Mouse (Mus musculus) E14TG2a.4 (cell line): ENCODE measurements around the gene Slc30a7.

Experiments used
- H3K27me3 ChIP-seq: 2 replicates; pipeline ENCODE4 v1.6.1; 2014; ENCODE audit warnings: low read length, control low read depth; ENCODE audit not compliant: insufficient read depth
- H3K36me3 ChIP-seq: 2 replicates; pipeline ENCODE4 v1.6.1; 2014; ENCODE audit warnings: low read length, control low read depth; ENCODE audit not compliant: insufficient read depth
- H3K4me1 ChIP-seq: replicated peaks from 2 replicates; pipeline ENCODE4 v1.6.1; 2014; ENCODE audit warnings: low read depth, low read length, control low read depth
- H3K4me3 ChIP-seq: replicated peaks from 2 replicates; pipeline ENCODE4 v1.5.1; 2014; ENCODE audit warnings: mild to moderate bottlenecking, low read length
- H3K9me3 ChIP-seq: 2 replicates; pipeline ENCODE4 v1.6.1; 2014; ENCODE audit warnings: low read length, control low read depth
- CTCF ChIP-seq: conservative IDR thresholded peaks from 2 replicates; pipeline ENCODE4 v1.5.1; 2014; ENCODE audit warnings: low read length
- NANOG ChIP-seq: IDR thresholded peaks from 2 replicates; pipeline ENCODE4 v1.6.1; 2014; ENCODE audit warnings: borderline replicate concordance, low read length, mixed read lengths
- POU5F1 ChIP-seq: IDR thresholded peaks from 2 replicates; pipeline ENCODE4 v1.6.1; 2014; ENCODE audit warnings: low read length, borderline replicate concordance

Gene Slc30a7

DNA sequence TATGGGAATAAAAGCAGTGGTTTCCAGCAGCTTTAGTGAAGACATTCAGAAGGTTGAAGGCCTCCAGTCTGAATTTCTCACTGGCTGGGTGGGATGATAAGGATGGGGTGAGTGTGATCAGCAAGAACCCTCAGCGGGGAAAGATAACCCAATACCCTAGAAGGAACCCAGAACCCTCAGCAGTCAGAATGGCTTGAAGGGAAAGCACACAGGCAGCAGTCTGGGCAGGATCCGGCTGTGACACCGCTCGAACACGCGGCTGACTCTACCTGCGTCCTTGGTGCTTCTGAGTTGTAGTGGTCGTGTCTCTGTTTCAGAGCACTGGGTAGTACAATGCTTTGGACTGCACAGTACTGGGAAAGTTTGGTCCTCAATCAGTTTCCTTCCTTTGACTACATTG, 60.9 kb downstream of the Slc30a7 start:
- no peak for TF ChIP-seq NANOG
- no peak for TF ChIP-seq POU5F1
- TF ChIP-seq CTCF, result no peak
- no peak overlapping the region for H3K4me3 ChIP-seq
- peaks cover 42% of the 10 kb centered on the region for H3K36me3 ChIP-seq
- no peaks in the 10 kb centered on the region for H3K4me1 ChIP-seq
- no peaks in the 10 kb centered on the region for H3K9me3 ChIP-seq
- H3K27me3 ChIP-seq, result no peaks in the 10 kb centered on the region

DNA sequence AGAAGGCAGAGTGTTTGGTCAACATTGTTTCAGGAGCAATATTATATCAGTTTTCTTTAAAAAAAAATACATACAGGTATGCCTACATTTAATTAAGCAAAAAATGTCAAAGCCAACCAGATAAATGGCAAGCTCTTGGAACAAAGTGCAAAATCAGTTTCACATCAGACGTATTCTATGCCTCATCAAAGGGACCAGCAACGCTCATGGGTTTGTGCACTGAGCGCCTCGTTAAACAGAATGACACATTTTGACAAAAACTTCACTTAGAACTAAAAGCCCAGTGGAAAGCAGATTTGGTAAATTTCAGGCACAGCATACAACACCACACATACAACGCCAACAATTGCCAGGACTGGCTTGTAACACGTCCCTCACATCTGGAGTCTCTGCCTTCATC, 62.8 kb downstream of the Slc30a7 start:
- Histone ChIP-seq H3K36me3 (peaks cover 35% of the 10 kb centered on the region), H3K4me1 (no peaks in the 10 kb centered on the region), H3K9me3 (no peaks in the 10 kb centered on the region), H3K4me3 (no peak overlapping the region), H3K27me3 (no peaks in the 10 kb centered on the region)
- TF ChIP-seq POU5F1, result no peak
- no peak for TF ChIP-seq CTCF
- TF ChIP-seq NANOG, result no peak

- no peak for TF ChIP-seq CTCF
- TF ChIP-seq NANOG, result no peak
- no peak for TF ChIP-seq POU5F1
- H3K9me3 ChIP-seq, result no peaks in the 10 kb centered on the region
- H3K36me3 ChIP-seq, result peaks cover 29% of the 10 kb centered on the region
- no peak overlapping the region for H3K4me3 ChIP-seq
- H3K27me3 ChIP-seq, result no peaks in the 10 kb centered on the region
- no peaks in the 10 kb centered on the region for H3K4me1 ChIP-seq
These were observed 65.7 kb downstream of the Slc30a7 start for GRCm38 (mm10) chr3:115941464-115941863.

- Histone ChIP-seq H3K4me3 (no peak overlapping the region), H3K4me1 (no peaks in the 10 kb centered on the region), H3K9me3 (no peaks in the 10 kb centered on the region), H3K36me3 (peaks cover 23% of the 10 kb centered on the region), H3K27me3 (no peaks in the 10 kb centered on the region)
- TF ChIP-seq NANOG (no peak), CTCF (no peak), POU5F1 (no peak)
These were observed 66.7 kb downstream of the Slc30a7 start for GRCm38 (mm10) chr3:115940510-115940909.

GRCm38 (mm10) chr3:115937807-115938206, 69.4 kb downstream of the Slc30a7 start:
- no peak for TF ChIP-seq CTCF
- no peak for TF ChIP-seq NANOG
- no peak for TF ChIP-seq POU5F1
- peaks cover 19% of the 10 kb centered on the region for H3K36me3 ChIP-seq
- H3K9me3 ChIP-seq, result no peaks in the 10 kb centered on the region
- peaks cover 8% of the 10 kb centered on the region; the same call in 1 of the 2 replicates for H3K4me1 ChIP-seq
- H3K4me3 ChIP-seq, result no peak overlapping the region
- H3K27me3 ChIP-seq, result no peaks in the 10 kb centered on the region

DNA sequence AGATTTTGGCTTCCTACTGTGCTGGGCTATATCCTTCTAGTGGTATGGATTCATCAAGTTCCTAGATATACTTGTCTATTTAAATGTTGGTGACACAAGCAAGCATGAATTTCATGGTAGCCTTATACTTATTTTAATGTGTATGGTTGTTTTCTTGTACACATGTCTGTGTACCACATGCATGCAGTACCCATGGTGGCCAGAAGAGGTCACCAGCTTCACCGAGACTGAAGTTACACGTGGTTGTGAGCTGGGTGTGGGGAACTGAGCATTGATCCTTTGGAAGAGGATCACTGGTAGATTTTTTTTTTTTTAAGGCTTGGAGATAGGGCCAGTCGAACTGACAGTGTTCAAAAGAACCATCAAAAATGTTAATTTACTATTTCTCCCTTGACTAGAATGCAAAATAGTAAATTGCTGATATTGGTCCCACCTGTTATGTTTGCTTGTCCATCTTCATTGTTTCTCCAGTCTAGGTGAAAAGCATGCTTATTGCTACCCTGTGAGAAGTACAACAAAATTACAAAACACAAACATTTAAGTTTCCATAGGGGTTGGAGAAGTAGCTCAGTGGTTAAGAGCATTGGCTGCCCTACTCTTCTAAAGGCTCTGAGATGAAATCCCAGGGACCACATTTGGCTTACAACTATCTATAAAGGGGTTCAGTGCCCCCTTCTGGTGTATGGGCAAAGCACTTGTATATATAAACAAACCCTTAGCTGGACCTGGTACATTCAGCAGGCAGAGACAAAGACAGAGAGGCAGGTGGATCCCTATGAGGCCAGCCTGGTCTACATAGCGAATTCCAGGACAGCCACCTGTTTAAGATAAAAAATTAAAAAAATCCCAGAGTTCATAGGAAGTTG, 70.2 kb downstream of the Slc30a7 start:
- Histone ChIP-seq H3K4me3 (no peak overlapping the region), H3K27me3 (no peaks in the 10 kb centered on the region), H3K36me3 (peaks cover 16% of the 10 kb centered on the region; the same call in 1 of the 2 replicates), H3K9me3 (no peaks in the 10 kb centered on the region), H3K4me1 (peaks cover 12% of the 10 kb centered on the region; the same call in 1 of the 2 replicates)
- TF ChIP-seq POU5F1 (no peak), CTCF (peak; percentile 92), NANOG (no peak)

DNA sequence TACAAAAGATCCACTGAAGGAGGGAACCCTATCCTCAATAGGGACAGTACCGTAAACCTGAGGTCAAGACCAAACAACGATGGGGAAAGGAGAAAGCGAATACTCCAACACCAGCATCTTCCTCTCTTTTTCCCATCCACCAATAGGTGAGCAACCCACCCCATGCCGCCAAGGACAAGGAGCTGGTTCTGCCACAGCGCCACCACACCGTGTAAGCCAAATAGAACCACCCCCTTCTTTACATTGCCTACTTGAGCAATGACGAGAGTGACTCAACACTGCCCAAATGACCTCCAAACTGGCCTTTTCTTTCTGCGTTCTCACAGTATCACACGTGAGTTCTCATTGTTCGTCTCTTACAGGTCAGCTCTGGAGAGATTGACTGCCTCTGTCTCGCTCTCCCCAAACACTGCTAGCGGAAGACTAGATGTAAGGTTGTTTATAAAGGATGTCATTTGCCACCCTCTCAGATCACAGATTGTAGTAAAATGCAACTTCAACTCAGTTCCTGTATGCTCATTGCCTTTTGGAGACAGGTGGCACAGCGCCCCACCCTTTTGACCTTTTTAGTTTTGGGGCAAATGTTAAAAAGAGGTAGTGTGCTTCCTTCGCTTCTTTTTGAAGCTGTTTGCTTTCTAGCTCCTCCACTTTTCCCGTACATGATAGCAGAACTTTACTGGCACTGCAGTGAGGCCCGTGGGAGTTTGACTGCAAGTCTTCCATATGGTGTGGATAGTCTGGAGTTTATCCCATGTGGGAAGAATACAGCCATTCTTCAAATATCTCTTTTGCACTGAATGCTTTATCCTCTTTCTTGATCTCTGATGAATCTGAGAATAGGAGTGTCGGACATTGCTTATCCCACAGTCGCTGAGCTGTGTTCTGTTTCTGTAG, 73.7 kb downstream of the Slc30a7 start:
- Histone ChIP-seq H3K36me3 (peaks cover 20% of the 10 kb centered on the region), H3K4me1 (peaks cover 12% of the 10 kb centered on the region; the same call in 1 of the 2 replicates), H3K9me3 (no peaks in the 10 kb centered on the region), H3K27me3 (no peaks in the 10 kb centered on the region), H3K4me3 (no peak overlapping the region)
- TF ChIP-seq NANOG (no peak), CTCF (no peak), POU5F1 (no peak)

GRCm38 (mm10) chr3:115931701-115932100, 75.5 kb downstream of the Slc30a7 start:
- Histone ChIP-seq H3K9me3 (no peaks in the 10 kb centered on the region), H3K27me3 (no peaks in the 10 kb centered on the region), H3K4me3 (no peak overlapping the region), H3K36me3 (peaks cover 35% of the 10 kb centered on the region), H3K4me1 (peaks cover 12% of the 10 kb centered on the region; the same call in 1 of the 2 replicates)
- TF ChIP-seq CTCF (no peak), NANOG (no peak), POU5F1 (no peak)
